ENCODE assay signal across 8 mouse cellular contexts in the genomic region with DNA sequence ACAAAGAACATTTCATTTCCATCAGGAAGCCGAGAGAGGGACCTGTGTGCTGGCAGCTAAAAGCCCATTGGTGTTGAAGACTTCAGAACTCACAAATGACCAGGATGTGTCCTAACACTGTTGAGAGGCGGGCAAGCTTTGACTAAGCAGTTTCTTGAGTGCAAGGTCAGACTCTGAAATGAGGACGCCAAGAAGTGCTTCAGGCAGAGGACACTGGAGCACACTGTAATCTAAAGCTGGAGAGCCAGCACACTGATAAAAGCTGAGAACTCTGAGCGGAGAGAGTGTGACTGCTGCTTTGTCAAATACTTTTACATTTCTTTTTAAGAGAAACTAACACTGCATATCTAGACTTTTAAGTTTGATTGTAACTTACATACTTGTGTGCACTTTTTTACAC.
DNase-seq lines count a peak whose midpoint lies in the region; ATAC-seq and TF ChIP-seq lines count a peak whose summit lies in the region.

No protein-coding gene starts in this region.

- no peak for TF ChIP-seq POLR2A in heart, adult 2 months (IDR thresholded peaks at IDR 0.05; ENCODE audit: insufficient read depth, low read depth, low read length)
- no peak for TF ChIP-seq POLR2A in myocyte (IDR thresholded peaks at IDR 0.05; ENCODE audit: insufficient read length, low read depth)

- H3K36me3 ChIP-seq in forebrain, embryonic 12.5 days (replicated peaks) = no peaks in the 10 kb centered on the region
- H3K36me3 ChIP-seq in forebrain, embryonic 13.5 days (ENCODE audit: poor library complexity, severe bottlenecking) = no peaks in the 10 kb centered on the region
- H3K36me3 ChIP-seq in heart, adult 2 months (ENCODE audit: control insufficient read depth, insufficient read depth, low read length) = peaks cover 4% of the 10 kb centered on the region; the same call in 1 of the 2 replicates
- H3K36me3 ChIP-seq in myocyte (ENCODE audit: control insufficient read depth, insufficient read depth) = no peaks in the 10 kb centered on the region
- no peaks in the 10 kb centered on the region for H3K36me3 ChIP-seq in midbrain, embryonic 16.5 days (ENCODE audit: control insufficient read depth, insufficient read depth, low read length)

- no peaks in the 10 kb centered on the region for H3K9me3 ChIP-seq in forebrain, embryonic 12.5 days
- no peaks in the 10 kb centered on the region for H3K9me3 ChIP-seq in forebrain, embryonic 13.5 days (replicated peaks)
- no peaks in the 10 kb centered on the region for H3K9me3 ChIP-seq in midbrain, embryonic 16.5 days (replicated peaks; ENCODE audit: control insufficient read depth, low read length, poor library complexity, severe bottlenecking)

- ATAC-seq in forebrain, embryonic 12.5 days (ENCODE audit: low FRiP score) = no peak
- no peak for ATAC-seq in forebrain, embryonic 13.5 days
- no peak for ATAC-seq in midbrain, embryonic 16.5 days

- no peak overlapping the region for H3K4me2 ChIP-seq in forebrain, embryonic 12.5 days
- H3K4me2 ChIP-seq in forebrain, embryonic 13.5 days = no peak overlapping the region
- H3K4me2 ChIP-seq in myocyte (ENCODE audit: low read depth) = peak overlapping the region; percentile 64
- no peak overlapping the region for H3K4me2 ChIP-seq in midbrain, embryonic 16.5 days (ENCODE audit: low read length)

- no peak for TF ChIP-seq EP300 in heart, adult 2 months (IDR thresholded peaks at IDR 0.05; ENCODE audit: insufficient read depth, low read depth, low read length)

- DNase-seq in heart, adult 2 months = peak; percentile 53 to 67
- DNase-seq in kidney, postnatal 36 days = peak; percentile 15 to 39
- DNase-seq in cerebellum, postnatal 14 days = no peak
- no peak for DNase-seq in frontal cortex, postnatal 10 days (ENCODE audit: low spot score in 2 of 2)

- H3ac ChIP-seq in myocyte (ENCODE audit: control insufficient read depth, insufficient read length) = no peak overlapping the region

- intact Hi-C loops in heart, adult 2 months (cut with DNase I) = loop anchor here (1.0 to 5.0 kb wide), 4 partner anchors 22 to 103 kb away; a partner anchor contains a TSS

- no peak overlapping the region for H3K4me3 ChIP-seq in forebrain, embryonic 12.5 days (replicated peaks)
- no peak overlapping the region for H3K4me3 ChIP-seq in forebrain, embryonic 13.5 days
- H3K4me3 ChIP-seq in heart, adult 2 months = peak overlapping the region; percentile 11; the same call in 1 of the 2 replicates
- no peak overlapping the region for H3K4me3 ChIP-seq in myocyte
- H3K4me3 ChIP-seq in midbrain, embryonic 16.5 days (ENCODE audit: low read depth, low read length) = no peak overlapping the region

- no peaks in the 10 kb centered on the region for H3K27me3 ChIP-seq in forebrain, embryonic 12.5 days
- no peaks in the 10 kb centered on the region for H3K27me3 ChIP-seq in forebrain, embryonic 13.5 days
- no peaks in the 10 kb centered on the region for H3K27me3 ChIP-seq in heart, adult 2 months (ENCODE audit: control insufficient read depth, insufficient read depth, low read length)
- no peaks in the 10 kb centered on the region for H3K27me3 ChIP-seq in myocyte (ENCODE audit: control insufficient read depth, insufficient read depth, insufficient read length)
- H3K27me3 ChIP-seq in midbrain, embryonic 16.5 days (ENCODE audit: control insufficient read depth, insufficient read depth, low read depth, low read length) = no peaks in the 10 kb centered on the region

- H3K9ac ChIP-seq in forebrain, embryonic 12.5 days = no peak overlapping the region
- no peak overlapping the region for H3K9ac ChIP-seq in forebrain, embryonic 13.5 days
- H3K9ac ChIP-seq in heart, adult 2 months (ENCODE audit: low read depth, low read length) = no peak overlapping the region
- H3K9ac ChIP-seq in midbrain, embryonic 16.5 days (ENCODE audit: low read depth, low read length) = no peak overlapping the region

- H3K4me1 ChIP-seq in forebrain, embryonic 12.5 days = no peaks in the 10 kb centered on the region
- H3K4me1 ChIP-seq in forebrain, embryonic 13.5 days = no peaks in the 10 kb centered on the region
- H3K4me1 ChIP-seq in heart, adult 2 months (ENCODE audit: control insufficient read depth, insufficient read depth, low read length) = peaks cover 16% of the 10 kb centered on the region
- H3K4me1 ChIP-seq in midbrain, embryonic 16.5 days (ENCODE audit: control insufficient read depth, insufficient read depth, low read length) = no peaks in the 10 kb centered on the region

- TF ChIP-seq CTCF in heart, adult 2 months (IDR thresholded peaks at IDR 0.05) = no peak

- no peaks in the 10 kb centered on the region for H3K79me2 ChIP-seq in heart, adult 2 months (replicated peaks; ENCODE audit: control insufficient read depth, insufficient read depth, low read length)
- no peaks in the 10 kb centered on the region for H3K79me2 ChIP-seq in myocyte (ENCODE audit: control insufficient read depth, insufficient read depth)

- H3K27ac ChIP-seq in forebrain, embryonic 12.5 days = 0 out of 2 replicates have a peak overlapping the region, but pooled peaks have one; percentile 36
- H3K27ac ChIP-seq in forebrain, embryonic 13.5 days = no peak overlapping the region
- H3K27ac ChIP-seq in heart, adult 2 months = peak overlapping the region; percentile 94
- H3K27ac ChIP-seq in midbrain, embryonic 16.5 days (ENCODE audit: low read length) = no peak overlapping the region

- 77% methylated on average over 4 of the region's 4 CpGs for WGBS in forebrain, embryonic 12.5 days
- 79% methylated on average over 4 of the region's 4 CpGs for WGBS in forebrain, embryonic 13.5 days
- WGBS in heart, adult 2 months = 6% methylated on average over 4 of the region's 4 CpGs
- 80% methylated on average over 4 of the region's 4 CpGs for WGBS in midbrain, embryonic 16.5 days

TF ChIP-seq in myocyte, 11 proteins besides CTCF, POLR2A, EP300 and RAD21:
- TF ChIP-seq SRF (IDR thresholded peaks at IDR 0.05; ENCODE audit: control insufficient read depth, insufficient read length, low read depth) (no peak), CEBPB (IDR thresholded peaks at IDR 0.05; ENCODE audit: insufficient read depth, poor library complexity, severe bottlenecking) (no peak)
TF ChIP-seq in myocyte: peak in this region for 0.

Comparison
In these comparisons a context has a peak if more than half of its experiments do, and no peak if none do; other contexts are left out.
1. H3K27ac ChIP-seq: peak in forebrain, embryonic 12.5 days (single experiment) and heart, adult 2 months (single experiment); none in forebrain, embryonic 13.5 days (single experiment) and midbrain, embryonic 16.5 days (single experiment).
2. DNase-seq: peak in heart, adult 2 months (2 of 2) and kidney, postnatal 36 days (2 of 2); none in cerebellum, postnatal 14 days (0 of 2) and frontal cortex, postnatal 10 days (0 of 2).